ENCODE assay signal across 27 mouse cellular contexts in the genomic region with DNA sequence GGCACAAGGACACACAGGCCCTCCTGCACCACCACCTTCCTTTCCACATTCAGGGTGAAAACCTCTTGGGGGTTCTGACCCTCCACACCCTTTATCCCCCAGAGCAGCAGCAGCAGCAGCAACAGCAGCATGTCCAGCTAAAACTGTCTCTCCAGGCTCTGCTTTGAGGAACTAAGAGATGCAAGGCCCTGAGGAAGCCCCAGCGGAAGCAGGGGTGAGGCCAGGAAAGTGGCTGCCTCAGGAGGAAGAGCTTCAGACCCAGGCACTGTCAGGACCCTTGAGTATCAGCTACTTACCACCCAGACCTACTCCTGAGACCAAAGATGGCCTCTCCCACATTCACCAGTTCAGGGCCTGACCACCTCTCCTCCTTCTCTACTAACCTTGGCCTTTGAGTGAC. TPM values are rescaled to one million over a fixed set of nuclear protein-coding genes. Genes with fewer than 3 reads are reported as not detected.
DNase-seq lines count a peak whose midpoint lies in the region; ATAC-seq and TF ChIP-seq lines count a peak whose summit lies in the region.
"Had no signal": no experiment of that assay in that cellular context is flagged by ENCODE, and none has a peak within 500 bp of the region (broad histone marks: within the 10 kb centered on the region; RNA-seq: fewer than 3 reads in every experiment).

A gene (minus strand): TSS at position 160 of the 400 bp plus-strand sequence.

- no peak for DNase-seq in gastrocnemius, adult 2 months
- DNase-seq in gastrocnemius, adult 8-10 months (ENCODE audit: low spot score in 2 of 2) = no peak
- peak; percentile 21 for DNase-seq in lung, postnatal 36 days
- no peak for DNase-seq in lung, adult 18-20 months
- no peak for DNase-seq in left cerebral cortex, postnatal 10 days (ENCODE audit: extremely low spot score in 1 of 2, low spot score in 2 of 2)
- no peak for DNase-seq in adrenal gland, adult 2 months
- DNase-seq: adrenal gland, postnatal 25 days; cerebellum, adult 18-20 months; cerebellum, postnatal 14 days; embryo, embryonic 11 days; kidney, adult 11 months; kidney, postnatal 4 days; layer of hippocampus, adult 9-11 months; right cerebral cortex, postnatal 14 days; thymus, postnatal 36 days had no signal

- peak; percentile 68 for ATAC-seq in megakaryocyte, adult 5-6 weeks (ENCODE audit: poor library complexity, severe bottlenecking)
- ATAC-seq: lung, postnatal 0 days; midbrain, embryonic 13.5 days had no signal

- no peak within 1 kb of the TSS for H3K27ac ChIP-seq in gastrocnemius, adult 2 months
- H3K27ac ChIP-seq: embryonic facial prominence, embryonic 13.5 days; forebrain, embryonic 12.5 days; heart, embryonic 13.5 days; hindbrain, embryonic 13.5 days; kidney, embryonic 15.5 days; limb, embryonic 15.5 days; midbrain, embryonic 13.5 days; stomach, embryonic 15.5 days had no signal

- no peak for TF ChIP-seq CTCF in gastrocnemius, adult 2 months (IDR thresholded peaks at IDR 0.05)

- H3K4me3 ChIP-seq in gastrocnemius, adult 2 months = peak within 1 kb of the TSS; percentile 11
- H3K4me3 ChIP-seq: embryonic facial prominence, embryonic 13.5 days; erythroblast, embryonic 14.5 days; forebrain, embryonic 12.5 days; heart, embryonic 13.5 days; hindbrain, embryonic 13.5 days; kidney, embryonic 15.5 days; limb, embryonic 15.5 days; megakaryocyte, embryonic 14.5 days; midbrain, embryonic 13.5 days; stomach, embryonic 15.5 days had no signal

- intact Hi-C loops in gastrocnemius, adult 2 months (cut with DNase I) = no loop called here
- intact Hi-C loops in left cerebral cortex, postnatal 10 days (cut with DNase I) = no loop called here

RNA-seq across cellular contexts. Expression of the gene that starts here (rescaled TPM):
- total RNA-seq in gastrocnemius, adult 2 months (2021) = 1 to 10 TPM in 1 of 2 experiments, under 1 TPM in 1; 0.26 to 1.0 TPM
- under 1 TPM; 0.12 to 0.25 (median 0.16) TPM for total RNA-seq in gastrocnemius, adult 8-10 months (2022)
- 41.6 and 46.2 TPM in 2 replicates for total RNA-seq in megakaryocyte, adult 5-6 weeks (2015)
- total RNA-seq in megakaryocyte, adult 5-6 weeks (2017) = 22.1 and 29.7 TPM in 2 replicates
- 1 to 10 TPM; 1.1 TPM for total RNA-seq in left cerebral cortex, postnatal 10 days (2021)
- total RNA-seq in adrenal gland, adult 2 months (2021) = 1 to 10 TPM; 3.5 to 5.0 TPM
- polyA plus RNA-seq in adrenal gland, adult 2 months (2012; rRNA removed) = 3.6 and 5.3 TPM in 2 replicates
- polyA plus RNA-seq: erythroblast, embryonic 14.5 days had no signal
